Mouse (Mus musculus) layer of hippocampus, adult 6 months (tissue): ENCODE results near the gene Lef1. TPM values are rescaled to one million over a fixed set of nuclear protein-coding genes. Genes with fewer than 3 reads are reported as not detected.

Source experiments
- long read RNA-seq, 2 experiments: library from polyadenylated mRNA; unstranded; transcript quantifications; one replicate each; pipeline ENCODE4 v2.0.0; 2019 to 2020
- polyA plus RNA-seq: library from polyadenylated mRNA; unstranded; fragments of <200 nt; fragmentation: Nextera tagmentation; gene quantifications from 2 replicates; pipeline ENCODE4 v1.2.3, GENCODE M21; 2021

Lef1 gene
- 2.1 and 2.9 TPM in 2 replicates for polyA plus RNA-seq
- long read RNA-seq, experiment 1, partial matches to known transcripts: 1 of 6 reads
- long read RNA-seq, experiment 1, other reads (novel, unspliced or antisense): 3 of 6 reads
- long read RNA-seq, experiment 2, transcript Lef1-201 (12 exons, 3,482 nt): major isoform, 25 of 58 reads
- long read RNA-seq, experiment 2, transcript Lef1-202 (11 exons, 3,398 nt): minor isoform, 6 of 58 reads
- long read RNA-seq, experiment 2, partial matches to known transcripts: 10 of 58 reads
- long read RNA-seq, experiment 2, other reads (novel, unspliced or antisense): 15 of 58 reads

DNA sequence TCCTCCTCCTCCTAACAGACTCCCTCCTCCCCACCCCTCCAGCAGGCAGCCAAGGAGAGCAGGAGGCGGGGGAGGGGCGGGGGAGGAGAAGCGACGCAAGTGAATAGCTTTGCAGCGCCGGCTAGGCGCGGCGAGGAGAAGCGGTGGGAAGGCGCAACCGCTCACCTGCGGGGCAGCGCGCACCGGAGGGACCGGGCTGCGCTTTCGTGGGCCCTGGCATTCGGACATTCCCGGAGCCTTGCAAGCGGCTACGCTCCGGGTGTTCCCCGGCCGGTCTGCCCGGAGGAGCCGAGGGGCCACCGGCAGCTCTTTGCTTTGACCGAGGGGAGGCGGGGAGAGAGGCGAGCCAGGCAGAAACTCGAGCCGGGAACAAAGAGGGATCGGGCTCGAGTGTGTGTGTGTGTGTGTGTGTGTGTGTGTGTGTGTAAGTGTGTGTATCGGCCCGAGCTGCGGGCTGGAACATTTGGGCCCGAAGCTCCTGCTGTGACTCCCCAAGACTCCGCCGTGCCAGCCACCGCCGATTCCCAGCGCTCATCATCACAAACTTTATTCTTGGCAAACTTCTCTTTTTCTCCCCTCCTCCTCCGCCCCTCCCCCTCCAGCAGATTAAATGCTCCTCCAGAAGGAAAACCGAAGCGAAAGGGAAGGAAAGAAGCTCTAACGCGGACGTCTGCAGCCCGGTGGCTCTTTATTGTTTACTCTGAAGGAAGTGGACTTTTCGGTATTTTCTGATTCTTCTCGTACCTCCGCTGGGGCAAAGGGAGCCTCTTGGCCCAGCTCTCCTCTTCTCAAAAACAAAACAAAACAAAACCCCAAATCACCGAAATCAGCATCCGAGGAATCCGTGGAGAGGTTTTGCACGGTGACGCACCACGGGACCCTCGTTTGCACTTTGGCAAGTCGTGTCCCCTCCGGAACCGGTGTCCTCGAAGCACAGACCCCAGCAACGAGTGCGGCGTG lies at the start of gene Lef1:
Lef1 (plus strand) TSS at position 281 of the 960 bp plus-strand sequence.

DNA sequence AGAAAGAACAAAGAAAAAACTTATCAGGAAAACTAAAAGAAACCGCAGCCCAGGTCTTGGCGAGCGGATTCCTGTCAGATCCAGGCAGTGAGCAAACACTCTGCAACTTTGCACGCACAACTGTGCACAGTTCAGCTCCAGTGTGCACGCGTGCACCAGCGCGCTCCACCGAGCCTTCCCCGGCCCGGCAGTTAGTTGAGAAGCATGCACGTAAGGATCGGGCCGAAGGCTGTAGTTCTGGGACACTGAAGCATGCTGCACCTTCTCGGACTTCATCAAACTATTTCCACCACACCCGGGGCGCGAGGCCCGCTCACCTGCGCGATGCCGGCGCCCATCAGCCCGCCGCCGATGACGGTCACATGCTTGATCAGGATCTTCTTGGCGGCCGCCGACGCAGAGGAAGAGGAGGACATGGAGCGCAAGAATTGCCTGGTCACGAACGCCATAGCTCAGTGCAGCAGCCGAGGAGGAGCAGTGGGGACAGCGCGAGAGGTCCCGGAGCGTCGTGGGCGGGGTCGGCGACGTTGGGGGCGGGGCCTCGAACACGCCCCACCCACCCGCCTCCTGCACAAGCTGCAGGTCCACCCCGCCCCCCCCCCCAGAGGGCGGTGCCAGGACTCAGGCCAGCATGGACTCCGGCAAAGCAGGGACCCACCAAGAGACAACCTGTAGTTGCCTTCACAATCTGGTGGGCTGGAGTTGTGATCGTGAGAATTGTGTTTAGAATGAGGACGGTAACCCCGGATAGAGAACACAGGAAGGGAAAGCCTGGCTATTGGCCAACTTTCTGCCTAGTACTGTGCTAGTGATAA lies 161.5 kb downstream of the Lef1 start, which contains the start of gene Hadh:
Hadh (minus strand) TSS at position 543 of the 815 bp plus-strand sequence.

Other genes starting within 250 kb of the Lef1 start
- gene Hadh, start 161.6 kb downstream of the Lef1 start, polyA plus RNA-seq: 52.9 and 54.4 TPM in 2 replicates
- gene Cyp2u1, start 192.8 kb downstream of the Lef1 start, polyA plus RNA-seq: 12.9 and 19.9 TPM in 2 replicates